Comparison of ENCODE assay signal across 25 mouse cellular contexts in genomic region chr7:112194286-112194685, GRCm38 (mm10). TPM values are rescaled to one million over a fixed set of nuclear protein-coding genes. Genes with fewer than 3 reads are reported as not detected.
DNase-seq lines count a peak whose midpoint lies in the region; ATAC-seq lines count a peak whose summit lies in the region.
"Had no signal": no experiment of that assay in that cellular context is flagged by ENCODE, and none has a peak within 500 bp of the region (broad histone marks: within the 10 kb centered on the region; RNA-seq: fewer than 3 reads in every experiment).

No protein-coding gene starts in this region.

- no peaks in the 10 kb centered on the region for H3K27me3 ChIP-seq in heart, embryonic 10.5 days (ENCODE audit: insufficient read depth, poor library complexity, severe bottlenecking)
- no peaks in the 10 kb centered on the region for H3K27me3 ChIP-seq in midbrain, embryonic 11.5 days (ENCODE audit: control insufficient read depth, insufficient read depth, low read length)
- no peaks in the 10 kb centered on the region for H3K27me3 ChIP-seq in midbrain, embryonic 13.5 days
- H3K27me3 ChIP-seq: embryonic facial prominence, embryonic 12.5 days; forebrain, embryonic 13.5 days; Patski had no signal

- 79% methylated on average over 5 of the region's 5 CpGs for WGBS in heart, embryonic 10.5 days
- WGBS in midbrain, embryonic 11.5 days: 79% methylated on average over 5 of the region's 5 CpGs
- WGBS in midbrain, embryonic 13.5 days: 82% methylated on average over 5 of the region's 5 CpGs

- no peak overlapping the region for H3K4me2 ChIP-seq in midbrain, embryonic 11.5 days
- H3K4me2 ChIP-seq in midbrain, embryonic 13.5 days (replicated peaks): no peak overlapping the region
- H3K4me2 ChIP-seq: embryonic facial prominence, embryonic 12.5 days; forebrain, embryonic 13.5 days had no signal

- no peak overlapping the region for H3K4me3 ChIP-seq in heart, embryonic 10.5 days
- no peak overlapping the region for H3K4me3 ChIP-seq in midbrain, embryonic 11.5 days (ENCODE audit: low read depth, low read length)
- no peak overlapping the region for H3K4me3 ChIP-seq in midbrain, embryonic 13.5 days (replicated peaks)
- H3K4me3 ChIP-seq: embryonic facial prominence, embryonic 10.5 days; embryonic facial prominence, embryonic 12.5 days; forebrain, embryonic 13.5 days had no signal

- H3K9ac ChIP-seq in midbrain, embryonic 11.5 days (ENCODE audit: low read length): no peak overlapping the region
- H3K9ac ChIP-seq in midbrain, embryonic 13.5 days (replicated peaks): no peak overlapping the region
- H3K9ac ChIP-seq: embryonic facial prominence, embryonic 12.5 days; forebrain, embryonic 13.5 days had no signal

- no peak for ATAC-seq in midbrain, embryonic 11.5 days (ENCODE audit: low FRiP score)
- no peak for ATAC-seq in midbrain, embryonic 13.5 days
- ATAC-seq: activated CD4-positive, CD25-positive, alpha-beta regulatory T cell, adult 4 months; CD4-positive, CD25-positive, alpha-beta regulatory T cell, adult 4 months; forebrain, embryonic 13.5 days; Patski had no signal

- intact Hi-C loops in gastrocnemius, postnatal 36 days (cut with DNase I): no loop called here
- intact Hi-C loops in heart, postnatal 14 days (cut with DNase I): no loop called here

- H3K27ac ChIP-seq in heart, embryonic 10.5 days: peak overlapping the region; percentile 29; the same call in 1 of the 2 replicates
- no peak overlapping the region for H3K27ac ChIP-seq in midbrain, embryonic 11.5 days (ENCODE audit: low read depth, low read length)
- no peak overlapping the region for H3K27ac ChIP-seq in midbrain, embryonic 13.5 days
- H3K27ac ChIP-seq: embryonic facial prominence, embryonic 10.5 days; embryonic facial prominence, embryonic 12.5 days; forebrain, embryonic 13.5 days had no signal

- H3K9me3 ChIP-seq in heart, embryonic 10.5 days: no peaks in the 10 kb centered on the region
- H3K9me3 ChIP-seq in midbrain, embryonic 11.5 days (ENCODE audit: control insufficient read depth, low read length): no peaks in the 10 kb centered on the region
- H3K9me3 ChIP-seq in midbrain, embryonic 13.5 days: no peaks in the 10 kb centered on the region
- H3K9me3 ChIP-seq: embryonic facial prominence, embryonic 10.5 days; embryonic facial prominence, embryonic 12.5 days; forebrain, embryonic 13.5 days had no signal

- peaks cover 14% of the 10 kb centered on the region for H3K4me1 ChIP-seq in heart, embryonic 10.5 days
- H3K4me1 ChIP-seq in midbrain, embryonic 11.5 days (ENCODE audit: control insufficient read depth, insufficient read depth, low read length): no peaks in the 10 kb centered on the region
- H3K4me1 ChIP-seq in midbrain, embryonic 13.5 days (replicated peaks): no peaks in the 10 kb centered on the region
- H3K4me1 ChIP-seq: embryonic facial prominence, embryonic 10.5 days; embryonic facial prominence, embryonic 12.5 days; forebrain, embryonic 13.5 days had no signal

- peak; percentile 82 for DNase-seq in gastrocnemius, adult 18-20 months (ENCODE audit: low spot score)
- DNase-seq in gastrocnemius, postnatal 36 days: no peak
- DNase-seq in gastrocnemius, adult 8-10 months (ENCODE audit: low spot score in 2 of 2): peak; percentile 45 to 49
- DNase-seq in gastrocnemius, postnatal 4 days (ENCODE audit: low spot score in 2 of 2): no peak
- no peak for DNase-seq in heart, embryonic 10.5 days (ENCODE audit: low spot score)
- DNase-seq in heart, postnatal 14 days: no peak
- DNase-seq in midbrain, embryonic 11.5 days (ENCODE audit: low spot score, missing footprints): peak; percentile 65
- DNase-seq: adrenal gland, adult 8-10 months; adrenal gland, postnatal 14 days; adrenal gland, postnatal 36 days; B cell, adult 2 months; cerebellum, adult 11-12 months; cerebellum, adult 2 months; cerebellum, adult 9-10 months; cerebellum, postnatal 10 days; cerebellum, postnatal 25 days had no signal

- H3K36me3 ChIP-seq in heart, embryonic 10.5 days: no peaks in the 10 kb centered on the region
- no peaks in the 10 kb centered on the region for H3K36me3 ChIP-seq in midbrain, embryonic 11.5 days (ENCODE audit: control insufficient read depth, insufficient read depth, low read length)
- H3K36me3 ChIP-seq in midbrain, embryonic 13.5 days: no peaks in the 10 kb centered on the region
- H3K36me3 ChIP-seq: embryonic facial prominence, embryonic 10.5 days; embryonic facial prominence, embryonic 12.5 days; G1E had no signal

RNA-seq across cellular contexts. Expression of gene Mical2, which starts 31.4 kb away (rescaled TPM):
- 100 to 1,000 TPM; 166 to 180 TPM for total RNA-seq in gastrocnemius, adult 18-20 months (2021)
- 100 to 1,000 TPM; 194 to 214 TPM for total RNA-seq in gastrocnemius, postnatal 36 days (2021)
- total RNA-seq in gastrocnemius, adult 8-10 months (2022): 100 to 1,000 TPM; 172 to 236 (median 206) TPM
- 10 to 100 TPM; 18.5 to 20.7 TPM for total RNA-seq in gastrocnemius, postnatal 4 days (2021)
- polyA plus RNA-seq in heart, embryonic 10.5 days (2016; fragmentation: Nextera tagmentation; extraction: Ambion mirVana): 77.8 and 153 TPM in 2 replicates
- 100 to 1,000 TPM; 105 to 127 TPM for total RNA-seq in heart, postnatal 14 days (2021)
- 1.2 and 1.5 TPM in 2 replicates for polyA plus RNA-seq in midbrain, embryonic 11.5 days (2014; fragmentation: Nextera tagmentation; extraction: Ambion mirVana)
- 1.5 TPM in 2 replicates for polyA plus RNA-seq in midbrain, embryonic 13.5 days (2015; fragmentation: Nextera tagmentation; extraction: Ambion mirVana)
- total RNA-seq: CH12.LX had no signal
- polyA plus RNA-seq: G1E had no signal

RNA-seq across cellular contexts. Expression of gene Dkk3, which starts 35.4 kb away (rescaled TPM):
- 10 to 100 TPM in 1 of 2 experiments, 1 to 10 TPM in 1; 6.9 to 27.8 TPM for total RNA-seq in gastrocnemius, adult 18-20 months (2021)
- total RNA-seq in gastrocnemius, postnatal 36 days (2021): 1 to 10 TPM; 1.6 to 2.5 TPM
- total RNA-seq in gastrocnemius, adult 8-10 months (2022): 10 to 100 TPM in 2 of 4 experiments, 1 to 10 TPM in 2; 4.8 to 19.6 (median 8.7) TPM
- 10 to 100 TPM; 15.8 to 20.6 TPM for total RNA-seq in gastrocnemius, postnatal 4 days (2021)
- polyA plus RNA-seq in heart, embryonic 10.5 days (2016; fragmentation: Nextera tagmentation; extraction: Ambion mirVana): 59.8 and 101 TPM in 2 replicates
- 10 to 100 TPM; 21.3 to 48.5 TPM for total RNA-seq in heart, postnatal 14 days (2021)
- polyA plus RNA-seq in midbrain, embryonic 11.5 days (2014; fragmentation: Nextera tagmentation; extraction: Ambion mirVana): 13.9 and 14.0 TPM in 2 replicates
- polyA plus RNA-seq in midbrain, embryonic 13.5 days (2015; fragmentation: Nextera tagmentation; extraction: Ambion mirVana): 18.9 and 19.8 TPM in 2 replicates
- polyA plus RNA-seq: G1E had no signal

Comparison
In these comparisons a context has a peak if more than half of its experiments do, and no peak if none do; other contexts are left out.
1. DNase-seq: peak in gastrocnemius, adult 18-20 months (single experiment), gastrocnemius, adult 8-10 months (2 of 2) and midbrain, embryonic 11.5 days (single experiment); none in gastrocnemius, postnatal 36 days (0 of 2), gastrocnemius, postnatal 4 days (0 of 2), heart, embryonic 10.5 days (single experiment) and heart, postnatal 14 days (0 of 2).
2. RNA of gene Mical2, which starts 31.4 kb away (total RNA-seq): 194 to 214 TPM in gastrocnemius, postnatal 36 days, 172 to 236 TPM in gastrocnemius, adult 8-10 months, 166 to 180 TPM in gastrocnemius, adult 18-20 months and 105 to 127 TPM in heart, postnatal 14 days; 18.5 to 20.7 TPM in gastrocnemius, postnatal 4 days; every median in the first group is over 4 times any median in the second.